17 mouse cellular contexts compared by ENCODE assay signal in the genomic region with DNA sequence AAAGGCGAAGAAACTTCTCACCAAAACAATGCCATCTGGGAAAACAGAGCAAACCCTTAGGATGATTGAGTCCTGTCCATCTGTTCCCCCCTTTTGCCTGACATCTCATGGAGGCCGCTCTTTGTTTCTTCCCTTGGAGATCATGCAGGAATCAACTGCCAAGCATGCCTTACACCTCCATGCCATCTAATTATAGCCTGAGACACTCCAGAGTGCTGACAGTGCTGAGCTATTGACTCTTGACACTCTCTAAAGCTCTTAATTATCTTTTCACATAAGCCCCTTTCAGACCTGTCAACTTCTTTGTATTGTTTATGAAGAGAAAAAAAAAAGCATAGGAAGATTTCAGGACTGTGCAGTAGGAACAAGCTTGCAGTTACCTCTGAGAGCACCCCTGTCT.
A peak's percentile ranks its signal among the peaks of the same experiment; 100 is the strongest.
DNase-seq lines count a peak whose midpoint lies in the region; ATAC-seq and TF ChIP-seq lines count a peak whose summit lies in the region.
"Had no signal": no experiment of that assay in that cellular context is flagged by ENCODE, and none has a peak within 500 bp of the region (broad histone marks: within the 10 kb centered on the region; RNA-seq: fewer than 3 reads in every experiment).

No protein-coding gene starts in this region.

- DNase-seq in cerebellum, postnatal 10 days, result peak; percentile 10 to 12
- no peak for DNase-seq in cerebellum, adult 9-10 months
- peak; percentile 8 for DNase-seq in midbrain, embryonic 14.5 days
- DNase-seq in right cerebral cortex, postnatal 4 days, result no peak
- no peak for DNase-seq in gastrocnemius, adult 8-10 months (ENCODE audit: low spot score in 2 of 2)
- no peak for DNase-seq in lung, postnatal 0 days (ENCODE audit: low spot score)
- DNase-seq: adrenal gland, postnatal 10 days; layer of hippocampus, postnatal 36 days; left cerebral cortex, postnatal 4 days; lung, embryonic 14.5 days; spleen, adult 18-20 months had no signal

- H3K9me3 ChIP-seq in midbrain, embryonic 14.5 days (ENCODE audit: control insufficient read depth, low read length), result no peaks in the 10 kb centered on the region
- no peaks in the 10 kb centered on the region for H3K9me3 ChIP-seq in midbrain, embryonic 13.5 days
- no peaks in the 10 kb centered on the region for H3K9me3 ChIP-seq in heart, embryonic 15.5 days (replicated peaks)
- no peaks in the 10 kb centered on the region for H3K9me3 ChIP-seq in lung, postnatal 0 days (ENCODE audit: low read length)
- H3K9me3 ChIP-seq: midbrain, embryonic 15.5 days; stomach, embryonic 15.5 days had no signal

- H3K4me1 ChIP-seq in midbrain, embryonic 14.5 days (ENCODE audit: control insufficient read depth, insufficient read depth, low read length), result no peaks in the 10 kb centered on the region
- peaks cover 8% of the 10 kb centered on the region; the same call in 1 of the 2 replicates for H3K4me1 ChIP-seq in midbrain, embryonic 13.5 days (replicated peaks)
- H3K4me1 ChIP-seq in heart, embryonic 15.5 days (replicated peaks), result no peaks in the 10 kb centered on the region
- no peaks in the 10 kb centered on the region for H3K4me1 ChIP-seq in lung, postnatal 0 days (ENCODE audit: insufficient read depth, low read depth, low read length)

- H3K27me3 ChIP-seq in midbrain, embryonic 14.5 days (ENCODE audit: control insufficient read depth, insufficient read depth, low read length), result peaks cover under 1% of the 10 kb centered on the region; the same call in 1 of the 2 replicates
- peaks cover 33% of the 10 kb centered on the region for H3K27me3 ChIP-seq in midbrain, embryonic 13.5 days
- H3K27me3 ChIP-seq in heart, embryonic 15.5 days, result peaks cover 58% of the 10 kb centered on the region
- no peaks in the 10 kb centered on the region for H3K27me3 ChIP-seq in lung, postnatal 0 days (replicated peaks; ENCODE audit: insufficient read depth, low read length)
- H3K27me3 ChIP-seq: CH12.LX; stomach, embryonic 15.5 days had no signal

- H3K27ac ChIP-seq in midbrain, embryonic 14.5 days (replicated peaks; ENCODE audit: low read depth, low read length), result no peak overlapping the region
- H3K27ac ChIP-seq in midbrain, embryonic 13.5 days, result no peak overlapping the region
- H3K27ac ChIP-seq in heart, embryonic 15.5 days, result no peak overlapping the region
- no peak overlapping the region for H3K27ac ChIP-seq in lung, postnatal 0 days (ENCODE audit: low read length)
- H3K27ac ChIP-seq: midbrain, embryonic 15.5 days; stomach, embryonic 15.5 days had no signal

- TF ChIP-seq EP300 in lung, postnatal 0 days (IDR thresholded peaks at IDR 0.05), result no peak

- no peaks in the 10 kb centered on the region for H3K36me3 ChIP-seq in midbrain, embryonic 14.5 days (ENCODE audit: control insufficient read depth, insufficient read depth, low read length)
- no peaks in the 10 kb centered on the region for H3K36me3 ChIP-seq in midbrain, embryonic 13.5 days
- no peaks in the 10 kb centered on the region for H3K36me3 ChIP-seq in heart, embryonic 15.5 days
- H3K36me3 ChIP-seq in lung, postnatal 0 days (ENCODE audit: insufficient read depth, low read length), result no peaks in the 10 kb centered on the region
- H3K36me3 ChIP-seq: midbrain, embryonic 15.5 days; stomach, embryonic 15.5 days had no signal

- ATAC-seq in midbrain, embryonic 14.5 days (ENCODE audit: low FRiP score, low TSS enrichment), result no peak; the same call in 1 of the 2 replicates
- no peak for ATAC-seq in midbrain, embryonic 13.5 days
- ATAC-seq in heart, embryonic 15.5 days (replicated peaks; ENCODE audit: insufficient number of reproducible peaks, insufficient read depth, low FRiP score, low read depth), result peak; percentile 62; the same call in 1 of the 2 replicates
- no peak for ATAC-seq in lung, postnatal 0 days
- ATAC-seq: midbrain, embryonic 15.5 days had no signal

- H3K4me3 ChIP-seq in midbrain, embryonic 14.5 days (replicated peaks; ENCODE audit: low read depth, low read length), result no peak overlapping the region
- H3K4me3 ChIP-seq in midbrain, embryonic 13.5 days (replicated peaks), result no peak overlapping the region
- no peak overlapping the region for H3K4me3 ChIP-seq in heart, embryonic 15.5 days
- no peak overlapping the region for H3K4me3 ChIP-seq in lung, postnatal 0 days (ENCODE audit: low read depth, low read length)
- H3K4me3 ChIP-seq: midbrain, embryonic 15.5 days; stomach, embryonic 15.5 days had no signal

- no peak for TF ChIP-seq CTCF in lung, postnatal 0 days (IDR thresholded peaks at IDR 0.05)

- H3K4me2 ChIP-seq in midbrain, embryonic 14.5 days (ENCODE audit: low read length), result no peak overlapping the region
- H3K4me2 ChIP-seq in midbrain, embryonic 13.5 days (replicated peaks), result no peak overlapping the region
- H3K4me2 ChIP-seq in heart, embryonic 15.5 days, result no peak overlapping the region
- H3K4me2 ChIP-seq in lung, postnatal 0 days (replicated peaks; ENCODE audit: low read depth, low read length), result no peak overlapping the region
- H3K4me2 ChIP-seq: liver, embryonic 11.5 days; lung, embryonic 14.5 days; midbrain, embryonic 15.5 days; stomach, embryonic 15.5 days had no signal

- WGBS in midbrain, embryonic 14.5 days, result 31% methylated on average over 2 of the region's 2 CpGs
- whole genome bisulfite sequencing in midbrain, embryonic 13.5 days, result 37% methylated on average over 2 of the region's 2 CpGs
- WGBS in heart, embryonic 15.5 days, result 49% methylated on average over 2 of the region's 2 CpGs
- WGBS in lung, postnatal 0 days, result 87% methylated on average over 2 of the region's 2 CpGs

- no peak overlapping the region for H3K9ac ChIP-seq in midbrain, embryonic 14.5 days (replicated peaks; ENCODE audit: low read length)
- H3K9ac ChIP-seq in midbrain, embryonic 13.5 days (replicated peaks), result no peak overlapping the region
- H3K9ac ChIP-seq in heart, embryonic 15.5 days, result no peak overlapping the region
- no peak overlapping the region for H3K9ac ChIP-seq in lung, postnatal 0 days (replicated peaks; ENCODE audit: low read depth)
- H3K9ac ChIP-seq: lung, embryonic 14.5 days; midbrain, embryonic 15.5 days; stomach, embryonic 15.5 days had no signal

Comparison
In these comparisons a context has a peak if more than half of its experiments do, and no peak if none do; other contexts are left out.
1. DNase-seq: peak in cerebellum, postnatal 10 days (2 of 2) and midbrain, embryonic 14.5 days (single experiment); none in cerebellum, adult 9-10 months (single experiment), right cerebral cortex, postnatal 4 days (single experiment), gastrocnemius, adult 8-10 months (0 of 2) and lung, postnatal 0 days (single experiment).